Mouse (Mus musculus) neutrophil, adult 5-6 weeks (primary cell): ENCODE results near the gene Cep164. TPM values are rescaled to one million over a fixed set of nuclear protein-coding genes. Genes with fewer than 3 reads are reported as not detected.
A peak's percentile ranks its signal among the peaks of the same experiment; 100 is the strongest.

Experiments
- ATAC-seq: fragments of 151-379, 151-347 bp; 2 replicates; pipeline ENCODE4 v1.8.0; 2017; ENCODE audit warnings: mild to moderate bottlenecking, moderate TSS enrichment; ENCODE audit not compliant: insufficient number of reproducible peaks, poor library complexity, low FRiP score, severe bottlenecking; ENCODE audit errors: extremely low read depth
- total RNA-seq: library from RNA; stranded (forward); fragments of 200-1000 nt; gene quantifications from 2 replicates; pipeline ENCODE4 v1.2.3, GENCODE M21; 2017

Cep164 gene
- total RNA-seq, 1 experiment from 2014 or later, result 20.1 TPM

DNA sequence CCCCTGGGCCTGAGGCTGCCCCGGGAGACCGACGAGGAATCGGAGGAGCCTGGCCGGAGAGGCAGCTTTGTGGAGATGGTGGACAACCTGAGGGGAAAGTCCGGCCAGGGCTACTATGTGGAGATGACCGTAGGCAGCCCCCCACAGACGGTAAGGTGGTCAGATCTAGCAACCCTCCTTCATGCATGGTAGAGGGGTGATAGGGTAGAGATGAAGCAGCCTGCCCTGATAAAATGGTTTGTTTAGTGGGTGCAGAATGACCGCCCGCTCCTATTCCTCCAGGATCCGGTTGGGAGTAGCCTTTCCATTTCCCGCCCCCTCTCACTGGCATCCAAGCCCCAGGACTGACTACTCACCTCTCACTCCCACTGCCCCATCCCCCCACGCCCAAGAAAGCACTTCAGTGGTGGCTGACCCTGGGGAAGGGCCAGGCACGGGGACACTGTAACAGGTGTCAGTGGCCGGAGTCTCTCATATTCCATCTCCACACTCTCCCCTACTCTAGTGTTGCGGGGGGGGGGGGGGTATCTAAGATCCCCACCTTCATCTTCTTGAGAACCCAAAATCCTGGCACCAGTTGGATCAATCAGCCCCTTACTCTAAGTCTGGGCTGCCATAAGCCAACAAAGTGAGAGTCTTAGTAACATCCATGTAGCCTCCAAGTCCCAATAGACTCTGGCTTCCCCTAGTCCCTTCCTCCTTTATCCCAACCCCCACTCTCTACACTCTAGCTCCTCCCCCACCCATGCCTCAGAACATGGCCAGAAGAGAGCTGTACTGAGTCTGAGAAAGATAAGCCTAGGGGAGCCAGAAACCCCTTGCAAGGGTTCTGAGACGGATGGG lies 10.9 kb upstream of the Cep164 start:
- no peak for ATAC-seq

DNA sequence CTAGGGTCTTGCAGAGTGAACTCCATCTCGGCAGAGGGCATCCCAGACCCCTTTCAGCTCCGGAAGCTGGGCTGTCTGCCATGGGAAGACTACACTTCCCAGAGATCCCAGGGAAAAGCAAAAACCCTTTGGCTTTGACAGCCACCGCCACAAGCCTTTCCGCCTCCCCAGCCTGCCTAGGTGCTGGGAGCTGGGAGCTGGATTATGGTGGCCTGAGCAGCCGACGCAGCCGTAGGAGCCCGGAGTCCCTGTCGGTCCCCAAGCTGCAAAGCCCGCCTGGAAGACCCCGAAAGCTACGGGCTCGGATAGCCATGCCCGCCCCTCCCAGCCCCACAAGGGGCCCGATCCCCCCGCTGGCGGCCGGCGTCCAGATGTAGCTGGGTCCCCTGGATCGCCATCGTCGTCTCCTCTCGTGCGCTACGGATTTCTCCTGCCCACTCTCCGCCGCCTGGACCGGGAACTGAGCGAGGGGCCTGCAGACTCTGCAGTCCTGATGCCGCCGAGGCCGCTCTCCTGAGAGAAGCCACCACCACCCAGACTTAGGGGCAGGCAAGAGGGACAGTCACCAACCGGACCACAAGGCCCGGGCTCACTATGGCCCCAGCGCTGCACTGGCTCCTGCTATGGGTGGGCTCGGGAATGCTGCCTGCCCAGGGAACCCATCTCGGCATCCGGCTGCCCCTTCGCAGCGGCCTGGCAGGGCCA lies 10.1 kb upstream of the Cep164 start, which contains the start of gene Bace1:
Gene Bace1, plus strand, starts transcription at position 147 of the 705 bp plus-strand sequence.
- ATAC-seq, result no peak; the same call in 1 of the 2 replicates

DNA sequence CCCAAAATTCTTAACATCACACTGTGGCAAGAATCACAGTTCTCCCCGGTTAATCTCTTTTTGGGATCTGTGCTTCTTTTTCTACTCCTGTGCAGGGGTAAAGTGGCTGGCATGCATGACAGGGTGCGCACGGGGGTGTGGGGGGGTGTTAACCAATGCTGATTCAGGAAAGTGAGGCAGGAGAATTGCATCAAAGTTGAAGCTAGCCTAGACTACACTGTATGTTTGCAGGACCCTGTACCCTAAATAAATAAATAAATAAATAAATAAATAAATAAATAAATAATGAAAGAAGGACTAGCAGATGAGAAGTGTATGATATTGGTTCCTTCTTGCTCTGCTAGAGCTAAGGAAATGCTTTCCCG lies 9.6 kb upstream of the Cep164 start:
- ATAC-seq, result no peak

DNA sequence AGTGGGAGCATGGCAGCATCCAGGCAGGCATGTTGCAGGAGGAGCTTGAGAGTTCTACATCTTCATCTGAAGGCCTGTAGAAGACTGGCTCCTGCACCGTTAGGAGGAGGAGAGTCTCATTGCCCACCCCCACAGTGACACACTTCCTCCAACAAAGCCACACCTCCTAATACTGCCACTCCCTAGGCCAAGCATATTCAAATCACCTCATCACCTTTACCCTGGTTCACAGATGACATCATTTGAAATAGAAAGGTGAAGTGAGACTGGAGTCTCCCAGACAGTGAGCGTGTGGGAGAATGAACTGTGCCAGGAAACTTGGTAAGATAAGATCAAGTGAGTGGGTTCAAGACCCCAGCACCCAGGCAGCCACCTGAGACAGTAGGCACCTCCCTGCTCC lies 5.0 kb upstream of the Cep164 start:
- no peak for ATAC-seq

GRCm38 (mm10) chr9:45832898-45833297 lies 4.4 kb upstream of the Cep164 start:
- no peak for ATAC-seq

DNA sequence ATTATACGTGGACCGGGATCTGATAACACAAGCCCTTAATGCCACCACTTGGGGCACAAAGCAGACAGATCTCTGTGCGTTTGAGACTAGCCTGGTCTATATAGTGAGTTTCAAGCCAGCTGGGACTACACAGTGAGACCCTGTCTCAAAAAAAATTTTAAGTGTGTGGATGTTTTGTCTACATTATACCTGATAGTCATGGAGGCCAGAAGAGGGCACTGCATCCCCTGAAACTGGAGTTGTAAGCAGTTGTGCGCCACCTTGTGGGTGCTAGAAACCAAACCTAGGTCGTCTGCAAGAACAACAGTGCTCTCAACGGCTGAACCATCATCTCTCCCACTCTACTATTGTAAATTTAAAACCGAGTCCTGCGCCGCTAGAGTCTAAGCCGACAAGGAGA lies 616 bp upstream of the Cep164 start:
- ATAC-seq, result peak; percentile 51

GRCm38 (mm10) chr9:45827663-45828290 lies 714 bp downstream of the Cep164 start:
- no peak for ATAC-seq

DNA sequence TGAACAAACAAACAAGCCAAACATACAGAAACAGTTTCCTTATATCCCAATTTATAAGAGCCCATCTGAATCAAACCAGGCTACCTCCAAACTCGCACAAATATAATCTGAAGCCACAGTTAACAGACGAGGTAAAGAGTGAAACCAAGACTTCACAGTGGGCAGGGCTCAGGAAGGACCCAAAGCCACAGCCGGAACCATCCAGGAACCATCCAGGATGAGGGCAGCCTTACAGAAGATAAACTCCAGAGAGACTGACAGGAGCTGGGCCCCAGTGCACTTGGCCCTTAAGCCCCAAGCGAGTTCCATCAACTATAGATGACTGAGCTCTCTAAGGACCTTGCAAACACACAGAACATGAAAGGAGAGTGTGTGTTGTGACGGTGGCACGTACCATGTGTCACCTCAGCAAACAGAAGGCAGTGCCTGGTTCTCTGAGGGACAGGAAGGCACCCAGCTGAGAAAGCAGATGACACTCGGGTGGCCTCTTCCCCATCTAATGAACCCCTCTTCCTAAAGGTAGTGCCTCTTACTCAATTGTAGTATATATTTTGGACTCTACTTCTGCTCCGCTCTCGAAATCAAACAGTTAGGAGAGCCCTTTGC lies 10.0 kb downstream of the Cep164 start:
- ATAC-seq, result no peak

DNA sequence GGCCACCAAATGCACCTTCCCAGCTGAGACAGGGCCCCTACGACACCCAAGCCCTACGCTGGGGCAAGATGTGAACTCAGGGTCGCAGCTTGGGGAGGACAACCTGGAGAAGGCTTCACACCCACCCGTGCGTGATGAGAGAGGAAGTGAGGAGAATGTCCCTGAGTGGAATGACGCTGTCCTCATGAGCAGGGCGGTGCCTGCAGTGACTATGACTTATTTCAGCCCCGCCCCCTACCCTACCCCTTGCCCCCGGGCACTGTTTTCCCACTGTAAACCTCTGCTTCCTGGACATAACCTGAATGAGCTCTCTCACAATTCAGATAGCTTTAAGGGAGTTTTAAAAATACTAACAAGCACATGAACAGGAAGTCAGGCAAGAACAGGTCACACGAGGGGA lies 13.0 kb downstream of the Cep164 start:
- peak; percentile 30; the same call in 1 of the 2 replicates for ATAC-seq

DNA sequence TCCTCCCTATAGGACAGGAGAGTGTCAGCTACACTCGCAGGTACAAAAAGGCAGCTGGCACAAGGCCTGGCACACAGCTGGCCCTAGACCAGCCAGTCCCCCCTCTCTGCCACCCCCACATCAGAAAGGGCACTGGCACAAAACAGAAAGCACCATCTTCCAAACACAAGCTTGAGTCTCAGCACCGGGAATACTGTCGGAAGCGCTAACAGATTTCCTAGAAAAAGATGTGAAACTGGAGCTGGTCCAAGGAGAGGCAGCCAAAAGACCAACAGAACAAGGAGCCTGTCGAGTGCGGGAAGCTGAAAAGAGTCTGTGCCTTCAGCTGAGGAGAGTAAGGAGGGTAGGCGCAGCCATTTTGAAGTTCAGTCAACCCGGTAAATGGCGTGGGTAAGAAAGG lies 13.4 kb downstream of the Cep164 start:
- no peak for ATAC-seq

- ATAC-seq, result no peak
Observed at GRCm38 (mm10) chr9:45811946-45812345, 16.5 kb downstream of the Cep164 start.

- ATAC-seq, result no peak
Observed at GRCm38 (mm10) chr9:45807761-45808160, 20.7 kb downstream of the Cep164 start.

- no peak for ATAC-seq
Observed at GRCm38 (mm10) chr9:45807337-45807736, 21.2 kb downstream of the Cep164 start.

GRCm38 (mm10) chr9:45806847-45807246 lies 21.6 kb downstream of the Cep164 start:
- no peak for ATAC-seq

GRCm38 (mm10) chr9:45803070-45803774 lies 25.3 kb downstream of the Cep164 start:
- ATAC-seq, result no peak

GRCm38 (mm10) chr9:45799402-45799801 lies 29.1 kb downstream of the Cep164 start:
- no peak for ATAC-seq

GRCm38 (mm10) chr9:45798467-45799164 lies 29.9 kb downstream of the Cep164 start:
- ATAC-seq, result no peak

- no peak for ATAC-seq
Observed at GRCm38 (mm10) chr9:45797271-45797670, 31.2 kb downstream of the Cep164 start.
